In the genomic region with DNA sequence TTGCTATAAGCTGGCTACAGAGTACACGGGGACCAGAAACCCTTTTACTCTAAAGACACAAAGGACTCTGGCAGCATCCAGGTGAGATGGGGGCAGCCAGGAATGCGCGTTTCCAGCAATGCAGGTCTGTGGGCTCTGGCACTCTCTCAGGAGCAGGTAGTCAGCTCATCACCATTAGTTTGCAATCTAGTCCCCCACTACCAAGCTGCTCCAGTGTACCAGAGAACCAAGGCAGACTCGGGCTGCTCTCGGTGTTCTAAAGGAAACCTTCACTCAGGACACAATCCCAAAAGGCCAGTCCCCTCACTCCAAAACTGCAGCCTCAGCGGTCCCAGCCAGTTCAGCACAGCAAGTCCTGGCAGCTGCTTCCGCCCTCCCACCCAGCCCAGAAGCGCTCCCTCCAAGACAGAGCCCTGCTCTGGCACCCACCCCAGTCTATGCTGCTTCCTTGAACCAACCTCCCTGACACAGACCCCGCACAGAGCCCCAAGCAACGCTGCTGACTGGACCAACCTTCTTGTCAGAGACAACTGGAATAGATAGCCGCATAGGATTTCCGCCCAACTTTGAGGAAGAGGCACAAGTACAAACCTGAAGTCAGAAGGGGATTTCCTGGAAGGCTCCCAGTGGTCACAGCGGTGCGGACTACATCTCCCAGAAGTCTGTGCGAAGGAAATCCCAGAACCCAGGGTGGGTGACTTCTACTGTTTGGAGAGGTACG, we compare ENCODE assay signal across 8 mouse cellular contexts. TPM values are rescaled to one million over a fixed set of nuclear protein-coding genes. Genes with fewer than 3 reads are reported as not detected.
DNase-seq lines count a peak whose midpoint lies in the region; ATAC-seq lines count a peak whose summit lies in the region.
"Not testable (repeated sequence)": the region's sequence is repeated elsewhere in the genome, so short reads cannot be mapped to it uniquely, and the experiment has no call there.

A gene (minus strand): TSS at position 637 of the 721 bp plus-strand sequence.

- H3K4me2 ChIP-seq in hindbrain, embryonic 15.5 days, result peak within 1 kb of the TSS; percentile 75

- H3K36me3 ChIP-seq in hindbrain, embryonic 15.5 days, result not testable (repeated sequence)

- H3K4me1 ChIP-seq in hindbrain, embryonic 15.5 days (replicated peaks), result not testable (repeated sequence)

- peak within 1 kb of the TSS; percentile 64 for H3K4me3 ChIP-seq in hindbrain, embryonic 15.5 days

- DNase-seq in WW6 (ENCODE audit: low read depth, low spot score), result peak; percentile 36
- DNase-seq in gastrocnemius, adult 18-20 months (ENCODE audit: low spot score), result peak; percentile 71
- peak; percentile 53 to 63 for DNase-seq in layer of hippocampus, postnatal 36 days
- DNase-seq in lung, postnatal 25 days (ENCODE audit: low spot score), result peak; percentile 81
- peak; percentile 33 for DNase-seq in retina, adult 2 months (ENCODE audit: low read depth, low spot score)
- DNase-seq in thymus, postnatal 25 days, result peak; percentile 73

- not testable (repeated sequence) for H3K27ac ChIP-seq in hindbrain, embryonic 15.5 days (replicated peaks)

- 3% methylated on average over 16 of the region's 16 CpGs for WGBS in hindbrain, embryonic 15.5 days

- peak; percentile 99 for ATAC-seq in common myeloid progenitor, adult 5-6 weeks (replicated peaks; ENCODE audit: low read depth, poor library complexity, severe bottlenecking)
- ATAC-seq in hindbrain, embryonic 15.5 days (ENCODE audit: low FRiP score, low read depth), result peak; percentile 97

- not testable (repeated sequence) for H3K9me3 ChIP-seq in hindbrain, embryonic 15.5 days

- not testable (repeated sequence) for H3K27me3 ChIP-seq in hindbrain, embryonic 15.5 days

- H3K9ac ChIP-seq in hindbrain, embryonic 15.5 days, result peak within 1 kb of the TSS; percentile 53

RNA-seq across cellular contexts. Expression of the gene that starts here (rescaled TPM):
- total RNA-seq in common myeloid progenitor, adult 5-6 weeks (2017), result 5.3 and 6.3 TPM in 2 replicates
- 1 to 10 TPM; 1.6 to 2.0 TPM for total RNA-seq in gastrocnemius, adult 18-20 months (2021)
- 4.0 and 4.5 TPM in 2 replicates for polyA plus RNA-seq in hindbrain, embryonic 15.5 days (2015; fragmentation: Nextera tagmentation; extraction: Ambion mirVana)
- 1 to 10 TPM; 2.4 TPM for total RNA-seq in layer of hippocampus, postnatal 36 days (2021)
